Mouse (Mus musculus): ENCODE results near the gene Crispld2.

DNA sequence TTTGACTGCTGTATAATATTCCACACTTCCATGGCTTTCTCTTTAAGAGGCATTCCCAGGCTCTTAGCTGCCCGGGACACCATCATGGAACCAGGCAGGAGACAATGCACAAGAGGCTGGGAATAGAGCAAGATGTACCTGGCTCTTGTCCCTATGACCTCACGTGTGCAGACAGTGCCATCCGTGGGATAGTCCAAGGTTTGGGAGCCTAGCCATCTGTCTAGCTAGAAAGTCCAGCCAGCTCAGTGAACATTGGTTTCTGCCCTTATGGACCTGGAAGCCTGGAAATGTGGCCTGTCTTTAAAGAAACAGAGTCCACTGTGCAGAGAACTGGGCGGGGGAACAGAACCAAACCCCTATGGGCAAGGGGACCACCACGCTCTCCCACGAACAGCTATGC lies 25.5 kb downstream of the Crispld2 start:
- TF ChIP-seq USF2 (IDR thresholded peaks at IDR 0.05; ENCODE audit: borderline replicate concordance in 1 of 2, insufficient read depth in 1 of 2, low read depth in 1 of 2, low read length in 2 of 2) (no peak), MAZ (IDR thresholded peaks at IDR 0.05; ENCODE audit: low read depth, low read length) (no peak)

All from MEL (cell line).